Mouse (Mus musculus): Measurements from ENCODE around the gene Jph3.

Gene Jph3

GRCm38 (mm10) chr8:121729323-121729722, at the start of gene Jph3:
Gene Jph3, plus strand, starts transcription at chr8:121729623.
- no peak for DNase-seq (ENCODE audit: low spot score in 2 of 2)

DNA sequence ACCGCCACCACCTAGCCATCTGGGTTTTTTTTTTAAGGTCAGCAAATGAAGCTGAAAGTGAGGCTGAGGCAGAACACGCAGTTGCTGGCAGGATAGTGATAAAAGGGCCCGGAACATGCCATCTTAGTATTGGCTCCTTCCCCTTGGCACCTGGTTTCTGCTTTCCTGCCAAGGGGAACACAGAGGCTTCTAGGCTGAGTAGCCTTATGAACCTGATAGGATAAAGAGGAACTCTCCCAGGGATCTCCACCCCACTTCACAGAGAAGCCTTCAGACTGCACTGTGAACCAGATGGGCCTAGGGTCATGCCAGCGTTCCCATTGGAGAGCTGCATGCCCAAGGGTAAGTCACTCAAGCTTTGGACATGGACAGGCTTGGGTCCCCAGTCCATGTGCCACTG, 48.5 kb upstream of the Jph3 start:
- DNase-seq (ENCODE audit: low spot score in 2 of 2): no peak

DNA sequence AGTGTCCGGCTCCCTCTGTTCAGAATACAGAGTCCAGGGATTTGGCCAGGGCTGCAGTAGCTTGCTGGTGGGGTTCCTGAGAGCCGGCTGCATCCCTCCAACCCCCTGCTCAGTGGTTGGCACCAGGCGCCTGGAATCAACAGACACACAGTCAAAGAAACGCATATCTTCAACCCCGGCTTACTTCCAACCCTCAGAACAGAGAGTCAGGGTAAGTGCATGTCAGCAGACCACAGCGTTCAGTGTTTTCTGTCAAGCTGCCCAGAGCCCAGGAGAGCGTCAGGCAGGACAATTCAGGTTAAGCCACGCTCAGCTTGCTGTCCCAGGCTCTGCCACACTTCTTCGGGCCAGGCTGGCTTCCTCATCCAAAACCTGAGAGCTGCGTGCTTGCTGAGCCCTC, 48.0 kb upstream of the Jph3 start:
- DNase-seq (ENCODE audit: low spot score in 2 of 2): no peak

DNA sequence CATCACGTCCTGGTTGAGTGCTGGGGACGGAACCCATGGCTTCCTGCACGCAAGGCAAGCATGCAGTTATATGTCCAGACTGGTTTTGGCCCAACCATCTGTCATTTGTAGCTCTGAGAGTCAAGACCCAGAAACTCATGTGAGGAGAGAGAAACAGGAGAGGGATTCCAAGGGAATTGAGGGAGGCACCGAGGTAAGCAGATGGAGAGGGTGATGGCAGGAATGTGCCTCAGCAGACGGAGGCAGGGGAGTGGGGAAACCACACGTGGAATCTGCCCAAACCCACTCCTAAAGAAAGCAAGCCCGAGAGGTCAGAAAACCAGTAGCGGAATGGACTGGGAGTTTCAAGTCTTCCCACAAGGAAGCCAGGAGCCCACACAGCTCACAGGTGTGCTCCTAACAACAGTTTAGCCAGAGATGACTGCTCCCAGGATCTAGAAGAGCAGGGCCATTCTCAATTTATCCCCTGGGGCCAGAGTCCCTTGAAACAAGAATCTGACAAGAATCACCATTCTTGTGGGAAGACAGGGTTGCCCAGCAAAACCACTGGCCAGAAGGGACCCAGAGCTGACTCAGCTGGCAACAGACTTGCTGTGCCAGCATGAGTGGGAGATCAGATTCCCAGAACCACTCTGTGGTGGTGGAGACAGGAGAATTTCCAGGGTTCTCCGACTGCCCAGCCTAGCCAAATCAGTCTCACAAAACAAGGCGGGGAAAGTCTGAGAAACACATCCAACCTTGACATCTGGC, 46.2 kb upstream of the Jph3 start:
- no peak for DNase-seq (ENCODE audit: low spot score in 2 of 2)

DNA sequence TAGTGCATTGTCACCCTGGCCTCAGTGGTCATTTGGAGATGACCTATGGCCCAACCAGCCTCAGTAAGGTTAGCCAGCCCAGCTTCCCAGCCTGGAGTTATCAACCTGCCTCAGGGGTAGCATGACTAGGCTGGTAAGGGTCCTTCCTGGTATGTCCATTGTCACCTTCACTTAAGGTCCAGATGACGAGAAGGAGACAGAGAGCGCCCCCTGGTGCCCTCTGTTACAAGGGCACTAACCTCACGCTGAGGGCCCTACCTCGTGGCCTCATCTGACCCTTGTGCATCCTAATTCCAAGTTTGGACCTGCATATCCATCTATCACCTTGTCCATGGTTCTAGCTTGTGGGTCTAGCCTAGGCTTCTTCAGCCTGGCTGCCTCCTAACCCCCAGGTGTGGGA, 44.0 kb upstream of the Jph3 start:
- peak in 1 of 2 experiments; percentile 65 for DNase-seq (ENCODE audit: low spot score in 2 of 2)

DNA sequence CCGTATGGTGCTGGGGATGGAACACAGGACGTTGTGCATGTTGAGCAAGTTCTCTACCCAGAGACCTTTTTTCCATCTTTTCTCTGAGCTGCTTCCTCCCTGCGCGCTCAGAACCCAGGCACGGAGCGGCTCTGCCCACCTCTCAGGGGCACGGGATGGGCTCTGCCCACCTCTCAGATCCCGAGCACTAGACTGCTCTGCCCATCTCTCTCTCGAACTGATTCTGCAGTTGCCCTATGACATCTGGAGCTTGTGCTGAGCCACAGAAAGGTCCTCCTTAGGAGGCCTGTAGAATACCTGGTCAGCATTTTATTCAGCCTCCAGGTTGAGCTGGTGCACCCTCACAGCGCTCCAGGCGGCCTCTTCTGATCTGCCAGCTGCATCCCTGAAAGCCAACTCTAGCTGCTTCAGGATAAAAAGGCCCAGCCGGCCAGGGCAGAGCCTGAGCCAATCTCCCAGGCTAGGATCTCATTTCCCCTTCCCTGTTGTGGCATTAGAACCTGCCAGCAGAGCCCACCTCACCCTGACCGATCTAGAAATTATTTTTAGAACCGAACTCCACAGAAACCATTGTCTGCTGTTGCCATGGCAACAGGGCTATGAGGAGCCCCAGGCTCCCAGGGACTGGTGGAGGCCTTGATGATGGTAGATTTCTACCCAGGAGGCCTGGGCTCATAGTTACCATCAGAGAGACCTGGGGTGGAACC, 41.8 kb upstream of the Jph3 start:
- no peak for DNase-seq (ENCODE audit: low spot score in 2 of 2)

DNA sequence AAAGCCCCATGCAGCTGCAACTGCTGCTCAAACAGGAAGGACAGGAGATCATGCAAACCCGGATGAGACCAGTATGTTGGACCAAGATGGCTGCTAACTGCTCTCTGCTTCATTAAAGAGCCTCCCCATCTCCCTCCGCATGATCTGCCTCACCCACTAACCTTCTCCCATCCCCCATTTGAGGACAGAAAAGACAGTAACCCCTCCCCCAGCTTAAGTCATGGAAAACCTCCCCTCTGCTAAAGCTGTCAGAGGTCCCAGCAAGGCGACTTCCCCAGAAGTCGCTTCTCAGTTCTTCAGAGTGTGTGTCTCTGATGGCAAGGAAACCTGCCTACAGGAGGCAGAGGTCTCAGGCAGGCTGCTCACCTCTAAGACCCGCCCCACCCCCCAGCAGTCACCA, 40.9 kb upstream of the Jph3 start:
- DNase-seq (ENCODE audit: low spot score in 2 of 2): no peak

DNA sequence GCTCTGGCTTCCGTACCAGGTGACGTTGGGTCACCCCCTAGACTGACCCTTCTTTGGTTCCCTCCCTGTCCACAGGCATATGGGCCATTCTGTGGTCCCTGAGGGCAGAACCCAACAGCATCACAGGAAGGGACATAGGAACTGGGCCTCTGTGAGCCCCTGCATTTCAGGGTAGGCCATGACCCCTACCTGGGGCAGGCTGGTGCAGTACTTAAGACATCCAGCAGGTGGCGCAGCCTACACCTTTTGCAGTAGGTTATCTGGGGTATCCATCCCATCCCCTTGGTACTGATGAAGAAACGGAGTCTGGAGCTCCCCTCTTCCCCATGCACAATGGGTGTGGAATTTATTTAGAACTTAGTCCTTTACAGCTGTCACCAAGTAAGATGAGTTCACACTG, 35.0 kb upstream of the Jph3 start:
- DNase-seq (ENCODE audit: low spot score in 2 of 2): peak in 1 of 2 experiments; percentile 32

DNA sequence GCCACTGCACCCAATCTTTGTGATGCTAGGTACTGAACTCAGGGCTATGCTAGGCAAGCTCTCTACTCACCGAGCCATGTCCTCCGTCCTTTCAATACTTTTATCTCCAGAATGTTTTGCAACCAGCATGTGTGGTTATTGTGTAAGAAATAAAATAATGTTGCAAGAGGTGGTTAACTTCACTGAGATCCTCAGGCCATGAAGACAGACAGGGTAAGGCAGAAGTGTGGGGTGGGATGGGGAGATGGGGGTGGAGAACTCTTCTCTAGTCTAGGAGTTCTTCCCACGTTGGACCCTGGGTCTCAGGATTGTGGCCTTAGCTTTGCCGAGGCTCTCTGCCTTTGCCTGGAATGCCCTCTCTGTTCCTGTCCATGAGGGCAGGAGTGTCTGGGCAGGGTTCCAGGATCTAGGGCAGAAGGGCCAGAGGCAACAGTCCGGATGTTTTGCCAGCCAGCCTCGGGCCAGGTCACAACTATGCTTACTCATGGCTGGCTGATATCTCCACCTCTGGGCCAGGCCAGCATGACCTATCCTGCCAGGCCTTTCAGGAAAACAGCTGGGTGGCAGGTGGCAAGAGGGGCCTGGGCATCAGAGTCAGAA, 33.7 kb upstream of the Jph3 start:
- peak in 1 of 2 experiments; percentile 9 for DNase-seq (ENCODE audit: low spot score in 2 of 2)

DNA sequence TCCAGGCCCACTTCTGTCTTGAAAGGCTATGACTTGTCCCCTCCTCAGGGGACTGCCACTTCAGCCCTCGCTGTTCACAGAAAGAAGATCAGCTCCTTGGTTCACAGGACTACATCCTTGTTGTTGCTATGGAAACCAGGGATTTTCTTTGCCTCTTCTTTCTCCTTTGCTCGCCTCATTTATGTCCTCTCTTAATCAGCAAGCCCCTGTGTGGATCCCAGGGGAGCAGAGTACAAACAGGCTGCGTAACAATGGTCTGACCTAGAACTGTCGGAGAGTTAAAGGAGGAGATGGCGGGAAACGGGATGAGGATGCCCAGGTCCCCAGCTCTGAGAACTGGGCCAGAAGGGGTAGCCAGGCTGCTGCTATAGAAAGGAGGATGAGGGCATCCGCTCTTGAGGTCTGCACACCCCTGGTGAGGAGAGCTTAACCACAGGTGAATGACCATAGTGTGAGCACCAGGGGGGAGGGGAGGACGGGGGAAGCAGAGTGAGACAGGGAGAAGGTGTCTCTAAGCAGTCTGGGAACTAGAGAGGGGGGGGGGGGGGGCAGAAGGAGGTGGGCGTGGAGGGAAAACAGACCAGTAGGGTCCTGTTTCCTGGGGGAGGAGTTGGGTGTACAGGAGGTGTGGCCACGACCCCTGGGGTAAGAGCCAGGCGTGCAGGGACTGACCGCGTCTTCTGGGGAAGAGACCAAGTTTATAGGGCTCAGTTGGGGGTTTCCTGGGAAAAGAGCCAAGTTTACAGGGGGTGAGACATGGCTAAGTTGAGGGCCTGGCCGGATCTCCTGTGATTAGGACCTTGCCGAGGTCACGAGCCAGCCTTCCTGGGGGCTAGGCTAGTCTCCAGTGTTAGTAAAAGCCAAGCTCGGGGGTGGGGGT, 31.4 kb upstream of the Jph3 start:
- no peak for DNase-seq (ENCODE audit: low spot score in 2 of 2)

DNA sequence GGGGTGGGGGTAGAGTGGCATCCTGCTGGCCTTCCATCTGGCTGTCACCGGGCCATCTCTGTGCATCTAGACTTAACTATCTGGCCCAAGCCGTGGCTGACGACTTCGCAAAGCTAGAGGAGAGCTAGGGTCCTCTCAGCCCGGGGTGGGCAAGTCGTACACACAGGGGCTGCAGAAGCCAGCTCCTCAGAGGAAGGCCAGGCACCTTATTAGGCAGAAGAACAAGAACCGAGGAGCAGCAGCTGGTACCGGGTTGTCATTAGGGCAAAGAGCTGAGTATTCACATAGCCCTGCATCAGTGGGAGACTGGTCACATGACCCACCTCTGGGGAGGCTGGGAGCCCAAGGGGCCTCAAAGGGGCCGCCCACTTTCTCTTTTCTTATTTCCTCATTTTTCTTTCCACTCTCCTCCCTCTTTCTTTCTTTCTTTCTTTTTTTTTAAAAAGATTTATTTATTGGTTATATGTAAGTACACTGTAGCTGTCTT, 30.8 kb upstream of the Jph3 start:
- no peak for DNase-seq (ENCODE audit: low spot score in 2 of 2)

- no peak for DNase-seq (ENCODE audit: low spot score in 2 of 2)
These were observed 29.5 kb upstream of the Jph3 start for GRCm38 (mm10) chr8:121699936-121700335.

DNA sequence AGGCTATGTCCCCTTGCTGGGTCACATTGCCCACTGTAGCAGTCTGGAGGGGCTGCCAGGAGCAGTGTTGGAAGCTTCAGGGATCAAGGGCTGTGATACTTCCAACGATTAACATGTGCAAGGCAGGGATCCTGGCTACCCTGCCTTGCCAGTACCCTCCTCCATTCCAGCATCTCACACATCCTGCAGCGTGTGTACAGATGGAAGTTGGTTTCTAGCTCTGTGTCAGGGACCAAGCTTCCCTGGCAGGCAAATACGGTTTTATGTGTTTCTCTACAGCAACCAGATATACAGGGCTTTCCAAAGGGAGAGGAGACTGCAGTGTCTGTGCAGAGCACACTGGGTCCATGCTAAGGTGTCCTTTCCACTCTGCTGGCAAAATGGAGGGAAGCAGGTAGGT, 24.2 kb upstream of the Jph3 start:
- no peak for DNase-seq (ENCODE audit: low spot score in 2 of 2)

DNA sequence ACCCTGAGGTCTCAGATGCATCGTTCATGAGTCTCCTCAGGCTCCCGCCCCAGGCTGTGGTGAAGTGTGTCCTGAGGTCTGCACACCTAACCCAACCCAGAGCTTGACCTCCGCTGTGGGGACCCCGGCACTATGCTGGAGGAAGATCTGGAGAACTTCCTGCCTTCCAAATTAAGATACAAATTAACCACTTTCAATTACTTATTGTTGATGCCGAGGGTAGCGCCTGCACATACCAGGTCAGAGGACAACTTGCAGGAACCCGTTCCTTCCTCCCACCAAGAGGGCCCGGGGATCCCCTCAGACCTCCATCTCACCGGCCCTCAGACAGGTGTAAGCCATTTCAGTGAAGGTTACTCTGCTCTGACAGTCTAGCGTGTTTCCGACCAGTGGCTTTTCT, 22.5 kb upstream of the Jph3 start:
- DNase-seq (ENCODE audit: low spot score in 2 of 2): no peak

- no peak for DNase-seq (ENCODE audit: low spot score in 2 of 2)
These were observed 21.0 kb upstream of the Jph3 start for GRCm38 (mm10) chr8:121708406-121708805.

DNA sequence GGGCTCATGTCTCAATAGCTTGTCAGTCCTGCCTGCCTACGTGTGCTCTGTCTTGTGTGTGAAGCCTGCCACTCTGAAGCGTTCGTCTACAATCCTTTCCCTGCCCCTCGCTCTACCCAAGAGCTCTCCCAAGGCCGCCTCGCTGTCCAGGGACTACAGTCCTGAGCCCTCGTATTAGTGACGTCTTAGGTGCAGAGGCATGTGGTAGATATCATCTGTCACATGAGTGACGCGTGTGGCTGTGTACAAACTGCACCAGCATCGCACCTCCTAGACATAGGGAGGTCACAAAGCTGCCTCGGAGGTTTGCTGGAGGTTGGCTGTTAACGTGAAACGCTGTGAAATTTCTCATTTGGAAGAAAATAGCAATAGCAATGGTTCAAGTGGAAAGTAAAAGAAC, 11.9 kb upstream of the Jph3 start:
- no peak for DNase-seq (ENCODE audit: low spot score in 2 of 2)

GRCm38 (mm10) chr8:121717982-121718425, 11.4 kb upstream of the Jph3 start:
- DNase-seq (ENCODE audit: low spot score in 2 of 2): peak; percentile 54 to 60

DNA sequence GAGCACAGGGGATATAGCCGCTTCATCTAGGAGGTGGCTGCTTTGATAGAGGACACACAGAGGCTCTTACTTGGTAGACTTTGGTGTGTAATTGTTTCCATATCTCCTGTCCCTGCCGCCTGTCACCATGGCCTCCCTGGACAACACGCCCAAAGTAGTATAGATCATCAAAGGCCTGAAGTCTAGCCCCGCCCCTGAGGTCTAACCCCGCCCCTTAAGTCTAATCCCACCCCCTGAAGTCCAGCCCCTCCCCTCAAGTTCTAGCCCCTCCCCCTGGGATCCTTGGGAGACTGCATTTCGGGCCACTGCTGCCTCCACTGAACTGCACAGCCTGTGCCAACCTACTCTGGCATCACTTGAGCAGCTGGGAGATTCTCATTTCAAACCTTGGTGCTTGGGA, 10.5 kb upstream of the Jph3 start:
- DNase-seq (ENCODE audit: low spot score in 2 of 2): no peak

DNA sequence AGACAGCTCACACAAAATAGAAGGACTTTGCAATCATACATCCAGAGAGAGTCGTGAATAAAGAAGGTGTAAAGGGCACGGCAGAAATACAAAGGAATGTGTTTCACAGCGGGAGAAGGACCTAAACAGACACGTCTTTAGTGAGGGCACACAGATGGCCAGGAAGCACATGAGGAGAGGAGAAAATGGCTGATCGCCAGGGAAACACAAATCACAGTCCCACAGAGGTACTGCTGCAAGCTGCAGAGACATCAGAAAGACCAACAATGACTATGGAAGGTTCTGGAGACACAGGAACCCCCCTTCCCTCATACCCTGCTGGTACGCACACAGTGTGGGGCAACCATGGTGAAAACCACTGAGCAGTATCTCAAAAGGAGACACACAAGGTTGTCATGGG, 8.4 kb upstream of the Jph3 start:
- no peak for DNase-seq (ENCODE audit: low spot score in 2 of 2)

GRCm38 (mm10) chr8:121723846-121724245, 5.6 kb upstream of the Jph3 start:
- DNase-seq (ENCODE audit: low spot score in 2 of 2): no peak

DNA sequence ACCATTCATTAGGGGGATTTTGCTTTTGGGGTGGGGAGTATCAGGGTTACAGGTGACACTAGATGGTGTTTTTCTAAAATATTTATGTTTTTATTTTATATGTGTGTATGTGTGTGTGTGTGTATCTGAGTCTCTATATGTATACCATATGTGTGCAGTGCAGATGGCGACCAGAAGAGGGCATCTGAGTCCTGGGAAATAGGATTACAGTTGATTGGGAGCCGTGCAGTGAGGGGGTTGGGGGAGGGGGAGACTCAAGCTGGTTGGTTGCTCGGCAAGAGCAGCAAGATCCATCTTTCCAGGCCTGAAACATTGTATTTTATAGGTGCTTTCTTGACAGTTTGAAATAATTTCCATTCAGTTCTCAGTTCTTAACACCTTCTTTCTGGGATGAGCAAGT, 2.3 kb upstream of the Jph3 start:
- no peak for DNase-seq (ENCODE audit: low spot score in 2 of 2)

DNA sequence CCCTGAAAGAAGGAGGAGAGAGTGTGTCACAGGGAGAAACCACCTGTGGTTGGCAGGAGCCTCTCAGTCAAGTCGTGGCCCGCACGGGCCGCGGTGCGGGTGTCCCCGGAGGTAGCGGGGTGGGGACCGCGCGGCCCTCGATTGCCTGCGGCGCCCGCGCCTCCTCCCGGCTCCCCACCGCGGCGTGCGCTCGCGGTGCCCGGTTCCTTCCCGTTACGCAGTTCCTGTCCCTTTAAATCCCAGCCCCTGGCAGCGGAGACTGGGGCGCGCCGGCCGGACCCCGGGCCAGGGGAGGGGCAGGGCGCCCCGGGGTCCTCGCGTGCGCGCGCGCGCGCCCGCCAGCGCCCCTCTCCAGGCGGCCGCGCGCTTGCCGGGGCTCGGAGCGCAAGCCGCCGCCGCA, 331 bp downstream of the Jph3 start:
- DNase-seq (ENCODE audit: low spot score in 2 of 2): no peak
